Comparison of ENCODE assay signal across 26 mouse cellular contexts in the genomic region with DNA sequence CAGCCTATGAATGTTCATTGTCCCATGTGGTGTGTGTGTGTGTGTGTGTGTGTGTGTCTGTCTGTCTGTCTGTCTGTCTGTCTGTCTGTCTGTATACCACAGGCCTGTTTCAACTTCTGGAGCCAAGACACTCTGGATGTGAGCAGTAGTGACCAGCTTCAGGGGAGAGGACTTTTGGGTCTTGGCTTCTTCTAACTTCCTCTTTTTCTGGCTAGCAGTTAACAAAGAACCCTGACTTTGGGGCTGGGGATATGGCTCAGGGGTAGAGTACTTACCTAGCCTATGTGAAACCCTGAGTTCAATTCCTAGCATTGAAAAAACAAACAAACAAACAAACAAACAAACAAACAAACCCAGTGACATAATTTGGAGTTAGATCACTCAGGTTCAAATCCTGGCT. TPM values are rescaled to one million over a fixed set of nuclear protein-coding genes. Genes with fewer than 3 reads are reported as not detected.
DNase-seq lines count a peak whose midpoint lies in the region; ATAC-seq and TF ChIP-seq lines count a peak whose summit lies in the region.
"Had no signal": no experiment of that assay in that cellular context is flagged by ENCODE, and none has a peak within 500 bp of the region (broad histone marks: within the 10 kb centered on the region; RNA-seq: fewer than 3 reads in every experiment).

No protein-coding gene starts in this region.

- no peaks in the 10 kb centered on the region for H3K27me3 ChIP-seq in spleen, adult 2 months (ENCODE audit: control insufficient read depth, insufficient read depth, low read length)
- H3K27me3 ChIP-seq in hindbrain, embryonic 14.5 days (ENCODE audit: control insufficient read depth, insufficient read depth, low read length): no peaks in the 10 kb centered on the region
- H3K27me3 ChIP-seq: embryonic facial prominence, embryonic 15.5 days; midbrain, embryonic 15.5 days had no signal

- no peaks in the 10 kb centered on the region for H3K36me3 ChIP-seq in spleen, adult 2 months (ENCODE audit: control insufficient read depth, insufficient read depth, low read length)
- no peaks in the 10 kb centered on the region for H3K36me3 ChIP-seq in macrophage (ENCODE audit: inconsistent target)
- H3K36me3 ChIP-seq in hindbrain, embryonic 14.5 days (replicated peaks; ENCODE audit: control insufficient read depth, insufficient read depth): no peaks in the 10 kb centered on the region
- H3K36me3 ChIP-seq: embryonic facial prominence, embryonic 15.5 days; forebrain, embryonic 10.5 days; G1E; limb, embryonic 10.5 days; midbrain, embryonic 15.5 days had no signal

- H3K4me3 ChIP-seq in spleen, adult 2 months (ENCODE audit: extremely low read depth, insufficient read depth, insufficient read length): no peak overlapping the region
- no peak overlapping the region for H3K4me3 ChIP-seq in bone marrow macrophage, adult 2 months (ENCODE audit: insufficient read depth, low read length)
- no peak overlapping the region for H3K4me3 ChIP-seq in macrophage (ENCODE audit: inconsistent target)
- no peak overlapping the region for H3K4me3 ChIP-seq in hindbrain, embryonic 14.5 days (replicated peaks; ENCODE audit: low read length)
- H3K4me3 ChIP-seq: embryonic facial prominence, embryonic 15.5 days; forebrain, embryonic 10.5 days; left cerebral cortex, adult 2 months; limb, embryonic 10.5 days; midbrain, embryonic 15.5 days; myocyte had no signal

- H3K9me3 ChIP-seq in hindbrain, embryonic 14.5 days (ENCODE audit: control insufficient read depth, low read length): no peaks in the 10 kb centered on the region
- H3K9me3 ChIP-seq: embryonic facial prominence, embryonic 15.5 days; forebrain, embryonic 10.5 days; limb, embryonic 10.5 days; midbrain, embryonic 15.5 days had no signal

- H3K79me2 ChIP-seq in macrophage (ENCODE audit: inconsistent target): peaks cover 100% of the 10 kb centered on the region

- TF ChIP-seq CTCF in spleen, adult 2 months (IDR thresholded peaks at IDR 0.05; ENCODE audit: extremely low read depth, insufficient read depth, insufficient read length, insufficient replicate concordance): no peak
- no peak for TF ChIP-seq CTCF in bone marrow macrophage, adult 2 months (IDR thresholded peaks at IDR 0.05; ENCODE audit: low read depth, low read length)

- ATAC-seq in hindbrain, embryonic 14.5 days (ENCODE audit: low FRiP score): no peak
- ATAC-seq: CD4-positive, CD25-positive, alpha-beta regulatory T cell, adult 4 months; forebrain, postnatal 0 days; hindbrain, postnatal 0 days; lung, postnatal 0 days; midbrain, embryonic 15.5 days had no signal

- TF ChIP-seq POLR2A in spleen, adult 2 months (IDR thresholded peaks at IDR 0.05; ENCODE audit: low read depth, low read length): no peak
- no peak for TF ChIP-seq POLR2A in bone marrow macrophage, adult 2 months (IDR thresholded peaks at IDR 0.05; ENCODE audit: borderline replicate concordance, low read depth, low read length)

- no peak for DNase-seq in spleen, adult 2 months (ENCODE audit: low read depth in 1 of 2, low spot score in 2 of 2)
- DNase-seq in spleen, adult 18-20 months: no peak
- no peak for DNase-seq in kidney, adult 9 months
- no peak for DNase-seq in adrenal gland, adult 18-20 months (ENCODE audit: low spot score in 2 of 2)
- DNase-seq in hindbrain, embryonic 14.5 days (ENCODE audit: low spot score): no peak
- DNase-seq: adrenal gland, adult 2 months; cerebellum, adult 11 months; cerebellum, postnatal 25 days; forebrain, postnatal 0 days; kidney, adult 18-20 months; kidney, postnatal 14 days; right cerebral cortex, postnatal 25 days had no signal

- H3K9ac ChIP-seq in hindbrain, embryonic 14.5 days: no peak overlapping the region
- H3K9ac ChIP-seq: embryonic facial prominence, embryonic 15.5 days; forebrain, postnatal 0 days; liver, embryonic 14.5 days; midbrain, embryonic 15.5 days had no signal

- peaks cover 47% of the 10 kb centered on the region; the same call in 1 of the 2 replicates for H3K4me1 ChIP-seq in spleen, adult 2 months (ENCODE audit: control insufficient read depth, insufficient read depth, insufficient read length)
- H3K4me1 ChIP-seq in bone marrow macrophage, adult 2 months (ENCODE audit: control insufficient read depth, insufficient read depth, low read length): peaks cover 53% of the 10 kb centered on the region
- H3K4me1 ChIP-seq in hindbrain, embryonic 14.5 days (replicated peaks; ENCODE audit: control insufficient read depth, insufficient read depth, low read length): no peaks in the 10 kb centered on the region
- H3K4me1 ChIP-seq: embryonic facial prominence, embryonic 15.5 days; forebrain, embryonic 10.5 days; midbrain, embryonic 15.5 days had no signal

- peak overlapping the region; percentile 53 for H3K27ac ChIP-seq in spleen, adult 2 months (ENCODE audit: insufficient read depth, low read length)
- H3K27ac ChIP-seq in bone marrow macrophage, adult 2 months (ENCODE audit: insufficient read depth, low read depth, low read length): peak overlapping the region; percentile 35; the same call in 1 of the 2 replicates
- H3K27ac ChIP-seq in macrophage: 0 out of 2 replicates have a peak overlapping the region, but pooled peaks have one; percentile 7
- no peak overlapping the region for H3K27ac ChIP-seq in hindbrain, embryonic 14.5 days
- H3K27ac ChIP-seq: embryonic facial prominence, embryonic 15.5 days; forebrain, embryonic 10.5 days; hindbrain, postnatal 0 days; left cerebral cortex, adult 2 months; limb, embryonic 10.5 days; liver, embryonic 14.5 days; midbrain, embryonic 15.5 days; stomach, postnatal 0 days had no signal

- no peak overlapping the region for H3K4me2 ChIP-seq in hindbrain, embryonic 14.5 days (replicated peaks)
- H3K4me2 ChIP-seq: embryonic facial prominence, embryonic 15.5 days; midbrain, embryonic 15.5 days had no signal

RNA-seq across cellular contexts. Expression of a gene that starts 44.9 kb away (rescaled TPM):
- 51.1 and 65.9 TPM in 2 replicates for polyA plus RNA-seq in spleen, adult 2 months (2012; rRNA removed)
- polyA plus RNA-seq in bone marrow macrophage, adult 2 months (2012; ENCODE audit: insufficient read depth, insufficient read length, missing spikeins): 68.7 and 77.9 TPM in 2 replicates
- total RNA-seq in macrophage (2018; cell fraction: chromatin; rRNA removed): 100 to 1,000 TPM in 16 of 26 experiments, 10 to 100 TPM in 10; 36.1 to 132 (median 108) TPM
- 10 to 100 TPM; 61.8 to 93.0 (median 74.5) TPM for total RNA-seq in macrophage (2018; cell fraction: cytosol; rRNA removed)
- total RNA-seq in macrophage (2018; cell fraction: nucleus; rRNA removed): 100 to 1,000 TPM in 2 of 26 experiments, 10 to 100 TPM in 24; 48.9 to 105 (median 82.0) TPM
- polyA plus RNA-seq in macrophage (2018): 60.7 to 76.4 TPM (median 68.0 TPM) in 3 replicates
- total RNA-seq in adrenal gland, adult 18-20 months (2021): 1 to 10 TPM; 4.3 to 6.4 TPM
- polyA plus RNA-seq in hindbrain, embryonic 14.5 days (2014; fragmentation: Nextera tagmentation; extraction: Ambion mirVana): 1.2 TPM in 2 replicates
- total RNA-seq: G1E had no signal
- polyA plus RNA-seq: G1E had no signal

Comparison
In these comparisons a context has a peak if more than half of its experiments do, and no peak if none do; other contexts are left out.
1. RNA of a gene that starts 44.9 kb away (polyA plus RNA-seq): 68.7 to 77.9 TPM in bone marrow macrophage, adult 2 months, 60.7 to 76.4 TPM in macrophage and 51.1 to 65.9 TPM in spleen, adult 2 months; 1.2 TPM in hindbrain, embryonic 14.5 days; every median in the first group is over 10 times any median in the second.